Mouse (Mus musculus) MEL (cell line): ENCODE results near the gene Akr1a1.

ENCODE experiments used
- JUND ChIP-seq: IDR thresholded peaks from 2 replicates; pipeline ENCODE4 v1.6.1; 2011; ENCODE audit warnings: low read depth, mild to moderate bottlenecking, improper control_type of control experiment, low read length
- POLR2A ChIP-seq, 2 experiments: IDR thresholded peaks; 2 replicates each; pipeline ENCODE4 v1.6.1; 2011 to 2012; ENCODE audit warnings: low read length in 2 of 2, mild to moderate bottlenecking in 2 of 2, control low read depth in 1 of 2, improper control_type of control experiment in 1 of 2, low read depth in 1 of 2, moderate library complexity in 1 of 2; ENCODE audit not compliant: control insufficient read depth in 1 of 2, insufficient read depth in 1 of 2, poor library complexity in 1 of 2
- POLR2AphosphoS5 ChIP-seq: IDR thresholded peaks from 2 replicates; pipeline ENCODE4 v1.6.1; 2012; ENCODE audit warnings: low read depth, borderline replicate concordance, mild to moderate bottlenecking, inconsistent platforms, low read length, moderate library complexity, mixed read lengths
- SIN3A ChIP-seq: IDR thresholded peaks from 2 replicates; pipeline ENCODE4 v1.6.1; 2012; ENCODE audit warnings: low read length, improper control_type of control experiment, inconsistent platforms
- ZMIZ1 ChIP-seq: IDR thresholded peaks from 2 replicates; pipeline ENCODE4 v1.6.1; 2012; ENCODE audit warnings: low read depth, mild to moderate bottlenecking, inconsistent platforms, low read length, improper control_type of control experiment, moderate library complexity

- no peak for TF ChIP-seq SIN3A
- TF ChIP-seq JUND = no peak
- TF ChIP-seq POLR2A (IDR thresholded peaks at IDR 0.05; ENCODE audit: control insufficient read depth in 1 of 2, insufficient read depth in 1 of 2, low read depth in 1 of 2, low read length in 2 of 2, poor library complexity in 1 of 2) = no peak
- no peak for TF ChIP-seq ZMIZ1
- no peak for TF ChIP-seq POLR2AphosphoS5
Observed at GRCm38 (mm10) chr4:116687041-116687440, 35.6 kb upstream of the Akr1a1 start.
